Mouse (Mus musculus) urinary bladder, postnatal 14 days (tissue): ENCODE data around the gene Zfp106.

Experiments used
- DNase-seq: peaks from one replicate; pipeline ENCODE4 v3.0.0; 2021; ENCODE audit warnings: low spot score

Zfp106 gene

GRCm38 (mm10) chr2:120544732-120545131 is 18.9 kb downstream of the Zfp106 start:
- DNase-seq, result no peak

GRCm38 (mm10) chr2:120539778-120540208 is 23.9 kb downstream of the Zfp106 start:
- DNase-seq, result peak; percentile 63

GRCm38 (mm10) chr2:120539333-120539732 is 24.3 kb downstream of the Zfp106 start:
- no peak for DNase-seq

GRCm38 (mm10) chr2:120531223-120531622 is 32.4 kb downstream of the Zfp106 start:
- no peak for DNase-seq

- no peak for DNase-seq
Observed at GRCm38 (mm10) chr2:120529531-120529930, 34.1 kb downstream of the Zfp106 start.

- DNase-seq, result no peak
Observed at GRCm38 (mm10) chr2:120526771-120527170, 36.9 kb downstream of the Zfp106 start.

- no peak for DNase-seq
Observed at GRCm38 (mm10) chr2:120518547-120519210, 45.0 kb downstream of the Zfp106 start.

- no peak for DNase-seq
Observed at GRCm38 (mm10) chr2:120514181-120514580, 49.5 kb downstream of the Zfp106 start.

GRCm38 (mm10) chr2:120503992-120504391 is 59.7 kb downstream of the Zfp106 start:
- DNase-seq, result no peak

GRCm38 (mm10) chr2:120503094-120503493 is 60.5 kb downstream of the Zfp106 start:
- DNase-seq, result no peak

- DNase-seq, result peak; percentile 30
Observed at GRCm38 (mm10) chr2:120502605-120502990, 61.0 kb downstream of the Zfp106 start.

- DNase-seq, result no peak
Observed at GRCm38 (mm10) chr2:120501931-120502604, 61.6 kb downstream of the Zfp106 start.

GRCm38 (mm10) chr2:120501136-120501918 is 62.3 kb downstream of the Zfp106 start:
- no peak for DNase-seq

- no peak for DNase-seq
Observed at GRCm38 (mm10) chr2:120499971-120500471, 63.6 kb downstream of the Zfp106 start.

- no peak for DNase-seq
Observed at GRCm38 (mm10) chr2:120496511-120496910, 67.1 kb downstream of the Zfp106 start.

GRCm38 (mm10) chr2:120493254-120493653 is 70.4 kb downstream of the Zfp106 start:
- DNase-seq, result no peak

GRCm38 (mm10) chr2:120484241-120484640 is 79.4 kb downstream of the Zfp106 start:
- DNase-seq, result no peak

GRCm38 (mm10) chr2:120482506-120483389 is 80.9 kb downstream of the Zfp106 start:
- no peak for DNase-seq

GRCm38 (mm10) chr2:120481921-120482320 is 81.7 kb downstream of the Zfp106 start:
- no peak for DNase-seq

- DNase-seq, result peak; percentile 77
Observed at GRCm38 (mm10) chr2:120478600-120478999, 85.0 kb downstream of the Zfp106 start.

GRCm38 (mm10) chr2:120476277-120477087 is 87.2 kb downstream of the Zfp106 start:
- DNase-seq, result no peak
